Mouse (Mus musculus) midbrain, postnatal 0 days (tissue): Measurements from ENCODE around the gene Skap1. TPM values are rescaled to one million over a fixed set of nuclear protein-coding genes. Genes with fewer than 3 reads are reported as not detected.
A peak's percentile ranks its signal among the peaks of the same experiment; 100 is the strongest.

Source experiments
- ATAC-seq: fragments of 200-750 bp; cut with Nextera tagmentation; 2 replicates; pipeline ENCODE4 v1.8.0; 2017; ENCODE audit warnings: moderate number of reproducible peaks, mild to moderate bottlenecking, moderate TSS enrichment, moderate library complexity; ENCODE audit not compliant: low FRiP score
- DNase-seq: peaks from one replicate; pipeline ENCODE4 v3.0.0-alpha.2; 2015; ENCODE audit warnings: low spot score
- H3K27ac ChIP-seq: fragments of 300-500 bp; sonication (generic); 2 replicates; pipeline ENCODE4 v1.5.1; 2014; ENCODE audit warnings: low read depth, mild to moderate bottlenecking, low read length, mixed read lengths
- H3K27me3 ChIP-seq: fragments of 300-500 bp; sonication (generic); 2 replicates; pipeline ENCODE4 v1.6.1; 2014; ENCODE audit warnings: low read length, control low read depth, mixed read lengths; ENCODE audit not compliant: insufficient read depth
- H3K36me3 ChIP-seq: fragments of 300-500 bp; sonication (generic); 2 replicates; pipeline ENCODE4 v1.6.1; 2014; ENCODE audit warnings: low read length, control low read depth, mixed read lengths; ENCODE audit not compliant: insufficient read depth
- H3K4me1 ChIP-seq: fragments of 300-500 bp; sonication (generic); 2 replicates; pipeline ENCODE4 v1.6.1; 2014; ENCODE audit warnings: mild to moderate bottlenecking, control low read depth, antibody characterized with exemption, low read length, mixed read lengths; ENCODE audit not compliant: insufficient read depth
- H3K4me2 ChIP-seq: fragments of 300-500 bp; sonication (generic); 2 replicates; pipeline ENCODE4 v1.6.1; 2014; ENCODE audit warnings: low read depth, mild to moderate bottlenecking, low read length, mixed read lengths; ENCODE audit not compliant: poor library complexity, severe bottlenecking
- H3K4me3 ChIP-seq: fragments of 300-500 bp; sonication (generic); 2 replicates; pipeline ENCODE4 v1.5.1; 2014; ENCODE audit warnings: low read depth, mild to moderate bottlenecking, low read length, moderate library complexity
- H3K9ac ChIP-seq: fragments of 300-500 bp; sonication (generic); replicated peaks from 2 replicates; pipeline ENCODE4 v1.6.1; 2014; ENCODE audit warnings: mild to moderate bottlenecking, low read length, moderate library complexity, mixed read lengths; ENCODE audit not compliant: poor library complexity, severe bottlenecking
- H3K9me3 ChIP-seq: fragments of 300-500 bp; sonication (generic); 2 replicates; pipeline ENCODE4 v1.6.1; 2016; ENCODE audit warnings: low read length, control low read depth
- CTCF ChIP-seq: IDR thresholded peaks from 2 replicates; pipeline ENCODE4 v1.5.1; 2016; ENCODE audit warnings: antibody characterized with exemption, mild to moderate bottlenecking
- WGBS: fragments of 180-500 bp; shearing (Covaris S2); extraction: QIAGEN DNeasy Blood & Tissue Kit; methylation state at CpG from one replicate; pipeline ENCODE4 v1.1.7; 2014; 5-methylcytosine and 5-hydroxymethylcytosine counted together
- polyA plus RNA-seq: library from polyadenylated mRNA; unstranded; fragments of >200 nt; fragmentation: Nextera tagmentation; extraction: Ambion mirVana; gene quantifications from 2 replicates; pipeline ENCODE4 v1.2.1, GENCODE M21; 2015
- total RNA-seq: library from RNA; depleted of rRNA; stranded (reverse); fragments of >200 nt; gene quantifications from 2 replicates; pipeline ENCODE4 v1.2.3, GENCODE M21; 2014

The Skap1 gene
- total and polyA plus RNA-seq, 2 experiments from 2014 or later = 1.0 to 3.2 TPM

GRCm38 (mm10) chr11:96429062-96429461 is 35.3 kb upstream of the Skap1 start:
- ATAC-seq = no peak
- Histone ChIP-seq H3K9ac (no peak overlapping the region), H3K27me3 (no peaks in the 10 kb centered on the region), H3K4me1 (no peaks in the 10 kb centered on the region), H3K27ac (no peak overlapping the region), H3K4me3 (no peak overlapping the region), H3K9me3 (no peaks in the 10 kb centered on the region), H3K36me3 (no peaks in the 10 kb centered on the region), H3K4me2 (no peak overlapping the region)
- DNase-seq = no peak
- no peak for TF ChIP-seq CTCF
- 90% methylated on average over 2 of the region's 2 CpGs for WGBS

DNA sequence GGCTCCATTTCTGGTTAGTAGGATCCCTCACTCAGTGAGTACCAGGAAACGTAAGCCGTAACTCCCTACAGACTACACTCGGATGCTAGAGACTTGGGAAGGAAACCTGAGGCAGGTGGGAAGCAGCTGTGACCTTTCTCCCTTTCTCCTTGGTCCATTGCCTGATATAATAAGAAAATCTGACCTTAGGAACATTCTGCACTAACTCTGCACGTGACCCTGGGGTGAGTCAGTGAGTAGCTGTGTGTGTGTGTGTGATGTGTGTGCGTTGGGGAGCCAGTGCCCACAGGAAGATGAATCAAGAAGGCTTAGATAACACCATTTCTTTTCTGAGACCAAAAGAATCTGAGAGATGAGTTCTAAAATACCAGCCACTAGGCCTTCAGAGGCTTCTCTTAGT is 34.5 kb upstream of the Skap1 start:
- WGBS = 79% methylated on average over 5 of the region's 5 CpGs
- no peaks in the 10 kb centered on the region for H3K4me1 ChIP-seq
- no peaks in the 10 kb centered on the region for H3K27me3 ChIP-seq
- H3K27ac ChIP-seq = no peak overlapping the region
- no peak for TF ChIP-seq CTCF
- ATAC-seq = no peak
- no peak for DNase-seq
- H3K9ac ChIP-seq = no peak overlapping the region
- no peaks in the 10 kb centered on the region for H3K36me3 ChIP-seq
- H3K4me3 ChIP-seq = no peak overlapping the region
- no peak overlapping the region for H3K4me2 ChIP-seq
- no peaks in the 10 kb centered on the region for H3K9me3 ChIP-seq

DNA sequence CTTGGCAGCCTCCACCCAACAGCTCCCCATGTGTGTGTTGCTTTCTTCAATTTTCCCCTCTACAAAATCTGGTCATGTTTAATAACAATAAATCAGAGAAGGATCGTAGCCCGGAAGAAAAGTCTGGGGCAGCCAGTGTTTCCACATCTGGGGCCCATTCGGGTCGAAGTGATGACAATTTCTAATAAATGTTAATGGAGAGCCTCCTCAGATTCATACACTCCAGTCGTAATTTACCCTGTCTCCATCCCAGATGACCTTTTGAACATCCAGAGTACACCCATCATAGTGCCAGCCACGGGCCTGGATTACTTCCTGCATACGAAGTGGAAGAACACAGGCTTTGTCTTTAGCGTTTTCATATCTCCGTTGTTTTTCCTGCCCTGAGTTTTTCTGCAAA is 32.5 kb upstream of the Skap1 start:
- DNase-seq = no peak
- Histone ChIP-seq H3K27ac (no peak overlapping the region), H3K4me1 (no peaks in the 10 kb centered on the region), H3K4me3 (no peak overlapping the region), H3K9me3 (no peaks in the 10 kb centered on the region), H3K36me3 (no peaks in the 10 kb centered on the region), H3K9ac (no peak overlapping the region), H3K4me2 (no peak overlapping the region), H3K27me3 (no peaks in the 10 kb centered on the region)
- WGBS = 74% methylated on average over 9 of the region's 9 CpGs
- TF ChIP-seq CTCF = no peak
- ATAC-seq = no peak

DNA sequence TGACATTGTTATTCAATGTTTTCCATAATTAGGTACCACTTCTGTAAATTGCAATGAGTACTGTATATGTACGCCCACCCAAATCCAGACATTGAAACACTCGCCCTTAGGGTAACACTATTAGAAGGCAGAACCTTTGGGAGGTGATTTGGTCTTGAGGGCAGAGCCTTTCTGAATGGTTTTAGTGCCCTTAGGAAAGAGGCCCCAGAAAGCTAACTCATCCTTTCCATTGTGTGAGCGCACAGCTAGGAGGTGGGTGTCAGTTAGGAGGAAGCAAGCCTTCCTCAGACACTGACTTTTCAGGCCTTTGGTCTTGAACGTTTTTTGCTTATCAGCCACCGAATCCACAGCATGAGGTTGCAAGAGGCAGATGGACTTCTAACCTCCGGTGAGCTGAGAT is 29.5 kb upstream of the Skap1 start:
- Histone ChIP-seq H3K9me3 (no peaks in the 10 kb centered on the region), H3K27me3 (no peaks in the 10 kb centered on the region; the same call in 1 of the 2 replicates), H3K27ac (no peak overlapping the region), H3K36me3 (no peaks in the 10 kb centered on the region), H3K9ac (no peak overlapping the region), H3K4me2 (no peak overlapping the region), H3K4me1 (peaks cover 2% of the 10 kb centered on the region; the same call in 1 of the 2 replicates), H3K4me3 (no peak overlapping the region)
- no peak for ATAC-seq
- DNase-seq = no peak
- TF ChIP-seq CTCF = no peak
- WGBS = 79% methylated on average over 6 of the region's 6 CpGs

- Histone ChIP-seq H3K36me3 (no peaks in the 10 kb centered on the region), H3K4me3 (no peak overlapping the region), H3K9me3 (no peaks in the 10 kb centered on the region), H3K27ac (no peak overlapping the region), H3K4me1 (peaks cover 2% of the 10 kb centered on the region; the same call in 1 of the 2 replicates), H3K27me3 (no peaks in the 10 kb centered on the region; the same call in 1 of the 2 replicates), H3K4me2 (no peak overlapping the region), H3K9ac (no peak overlapping the region)
- 42% methylated on average over 7 of the region's 7 CpGs for WGBS
- ATAC-seq (no peak; the same call in 1 of the 2 replicates), DNase-seq (peak; percentile 79)
- TF ChIP-seq CTCF = no peak
These were observed 27.9 kb upstream of the Skap1 start for GRCm38 (mm10) chr11:96436525-96436924.

DNA sequence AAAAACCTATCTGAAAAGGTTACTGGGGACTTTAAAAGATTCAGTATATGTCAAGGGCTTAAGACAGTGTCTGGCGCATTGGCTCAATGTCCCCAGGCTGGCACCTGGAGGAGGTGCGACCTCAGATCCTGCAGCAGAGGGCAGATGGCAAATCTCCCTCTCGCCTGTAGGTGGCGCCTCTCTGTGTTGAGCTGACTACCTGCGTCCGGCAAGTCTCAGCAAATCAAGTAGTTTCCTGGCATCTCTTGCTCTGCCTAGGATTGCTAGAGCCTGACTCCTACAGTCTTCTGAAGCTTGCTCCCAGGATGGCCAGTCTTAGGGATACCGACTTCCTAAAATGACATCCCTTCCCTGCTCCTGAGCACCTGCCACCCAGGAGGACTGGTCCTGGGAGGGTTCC is 25.6 kb upstream of the Skap1 start:
- peak; percentile 84 for TF ChIP-seq CTCF
- H3K36me3 ChIP-seq = no peaks in the 10 kb centered on the region
- peaks cover 2% of the 10 kb centered on the region; the same call in 1 of the 2 replicates for H3K4me1 ChIP-seq
- no peak overlapping the region for H3K4me2 ChIP-seq
- H3K4me3 ChIP-seq = no peak overlapping the region
- H3K27ac ChIP-seq = no peak overlapping the region
- ATAC-seq = no peak
- no peaks in the 10 kb centered on the region; the same call in 1 of the 2 replicates for H3K27me3 ChIP-seq
- peak; percentile 68 for DNase-seq
- H3K9me3 ChIP-seq = no peaks in the 10 kb centered on the region
- H3K9ac ChIP-seq = no peak overlapping the region
- 2% methylated on average over 7 of the region's 7 CpGs for WGBS
